Mouse (Mus musculus): ENCODE measurements around the gene Cyp19a1. TPM values are rescaled to one million over a fixed set of nuclear protein-coding genes. Genes with fewer than 3 reads are reported as not detected.

Cyp19a1 gene
- polyA plus RNA-seq, 1 experiment from 2014 or later: not detected

- H3K4me2 ChIP-seq (ENCODE audit: low read depth, low read length): no peak overlapping the region
- no peaks in the 10 kb centered on the region for H3K27me3 ChIP-seq (ENCODE audit: control insufficient read depth, insufficient read depth, low read length)
- H3K4me1 ChIP-seq (ENCODE audit: control insufficient read depth, insufficient read depth, low read length): no peaks in the 10 kb centered on the region
- H3K27ac ChIP-seq (ENCODE audit: low read length): no peak overlapping the region
- WGBS: 66% methylated on average over 5 of the region's 5 CpGs
- no peak for ATAC-seq (ENCODE audit: insufficient read depth, low FRiP score)
- H3K9ac ChIP-seq (ENCODE audit: low read length): no peak overlapping the region
- H3K36me3 ChIP-seq (ENCODE audit: control insufficient read depth, insufficient read depth, low read length): no peaks in the 10 kb centered on the region
- no peak overlapping the region for H3K4me3 ChIP-seq (replicated peaks; ENCODE audit: low read length)
- H3K9me3 ChIP-seq (replicated peaks; ENCODE audit: control insufficient read depth, low read length): no peaks in the 10 kb centered on the region
Observed at GRCm38 (mm10) chr9:54194790-54195189, 73.1 kb downstream of the Cyp19a1 start.

- WGBS: 84% methylated on average over 3 of the region's 3 CpGs
- no peak for ATAC-seq (ENCODE audit: insufficient read depth, low FRiP score)
- H3K4me3 ChIP-seq (replicated peaks; ENCODE audit: low read length): no peak overlapping the region
- no peak overlapping the region for H3K27ac ChIP-seq (ENCODE audit: low read length)
- H3K9ac ChIP-seq (ENCODE audit: low read length): no peak overlapping the region
- H3K4me2 ChIP-seq (ENCODE audit: low read depth, low read length): no peak overlapping the region
- no peaks in the 10 kb centered on the region for H3K36me3 ChIP-seq (ENCODE audit: control insufficient read depth, insufficient read depth, low read length)
- H3K4me1 ChIP-seq (ENCODE audit: control insufficient read depth, insufficient read depth, low read length): no peaks in the 10 kb centered on the region
- no peaks in the 10 kb centered on the region for H3K9me3 ChIP-seq (replicated peaks; ENCODE audit: control insufficient read depth, low read length)
- H3K27me3 ChIP-seq (ENCODE audit: control insufficient read depth, insufficient read depth, low read length): no peaks in the 10 kb centered on the region
Observed at GRCm38 (mm10) chr9:54191435-54191834, 76.5 kb downstream of the Cyp19a1 start.

GRCm38 (mm10) chr9:54182484-54182883 is 85.4 kb downstream of the Cyp19a1 start:
- Histone ChIP-seq H3K9me3 (replicated peaks; ENCODE audit: control insufficient read depth, low read length) (no peaks in the 10 kb centered on the region), H3K4me1 (ENCODE audit: control insufficient read depth, insufficient read depth, low read length) (no peaks in the 10 kb centered on the region), H3K27ac (ENCODE audit: low read length) (no peak overlapping the region), H3K36me3 (ENCODE audit: control insufficient read depth, insufficient read depth, low read length) (no peaks in the 10 kb centered on the region), H3K4me2 (ENCODE audit: low read depth, low read length) (no peak overlapping the region), H3K9ac (ENCODE audit: low read length) (no peak overlapping the region), H3K4me3 (replicated peaks; ENCODE audit: low read length) (no peak overlapping the region), H3K27me3 (ENCODE audit: control insufficient read depth, insufficient read depth, low read length) (no peaks in the 10 kb centered on the region)
- no peak for ATAC-seq (ENCODE audit: insufficient read depth, low FRiP score)
- 79% methylated on average over 7 of the region's 7 CpGs for WGBS

DNA sequence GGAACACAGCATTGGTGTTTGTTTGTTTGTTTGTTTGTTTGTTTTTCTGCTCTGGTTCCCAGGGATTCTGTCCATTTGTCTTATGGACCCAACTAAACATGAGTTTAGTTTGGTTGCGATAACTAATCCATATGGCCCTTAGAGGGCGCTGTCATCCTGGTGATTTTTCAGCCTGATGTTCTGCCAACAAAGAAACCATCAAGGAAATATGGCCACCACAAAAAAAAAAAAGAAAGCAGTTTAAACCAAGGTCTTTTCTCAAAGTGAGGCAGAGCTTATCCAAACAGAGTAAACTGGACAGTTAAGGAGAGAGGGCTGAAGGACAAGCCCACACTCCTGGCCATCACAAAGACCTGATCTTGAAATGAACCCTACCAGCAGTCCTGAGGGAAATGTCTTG is 86.6 kb downstream of the Cyp19a1 start:
- no peaks in the 10 kb centered on the region for H3K27me3 ChIP-seq (ENCODE audit: control insufficient read depth, insufficient read depth, low read length)
- H3K9ac ChIP-seq (ENCODE audit: low read length): no peak overlapping the region
- H3K27ac ChIP-seq (ENCODE audit: low read length): no peak overlapping the region
- H3K4me3 ChIP-seq (replicated peaks; ENCODE audit: low read length): no peak overlapping the region
- ATAC-seq (ENCODE audit: insufficient read depth, low FRiP score): no peak
- no peaks in the 10 kb centered on the region for H3K4me1 ChIP-seq (ENCODE audit: control insufficient read depth, insufficient read depth, low read length)
- 13% methylated on average over 2 of the region's 2 CpGs for WGBS
- H3K4me2 ChIP-seq (ENCODE audit: low read depth, low read length): no peak overlapping the region
- H3K9me3 ChIP-seq (replicated peaks; ENCODE audit: control insufficient read depth, low read length): no peaks in the 10 kb centered on the region
- H3K36me3 ChIP-seq (ENCODE audit: control insufficient read depth, insufficient read depth, low read length): no peaks in the 10 kb centered on the region

DNA sequence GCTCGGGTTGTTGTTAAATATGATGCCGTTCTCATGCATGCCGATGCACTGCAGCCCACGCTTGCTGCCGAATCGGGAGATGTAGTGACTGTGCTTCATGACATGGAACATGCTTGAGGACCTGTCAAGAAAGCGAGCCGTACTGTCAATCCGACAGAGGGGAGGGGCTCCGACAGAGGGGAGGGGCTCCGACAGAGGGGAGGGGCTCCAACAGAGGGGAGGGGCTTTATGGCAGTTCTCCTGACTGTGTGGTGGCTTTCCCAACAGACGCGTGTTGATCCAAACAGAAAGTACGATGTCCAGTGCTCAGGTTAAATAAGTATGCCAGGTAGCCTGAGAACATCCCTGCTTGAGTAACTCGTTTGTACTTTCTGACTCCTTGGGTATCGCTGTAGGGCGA is 87.7 kb downstream of the Cyp19a1 start:
- no peak for ATAC-seq (ENCODE audit: insufficient read depth, low FRiP score)
- H3K36me3 ChIP-seq (ENCODE audit: control insufficient read depth, insufficient read depth, low read length): no peaks in the 10 kb centered on the region
- 76% methylated on average over 17 of the region's 17 CpGs for WGBS

DNA sequence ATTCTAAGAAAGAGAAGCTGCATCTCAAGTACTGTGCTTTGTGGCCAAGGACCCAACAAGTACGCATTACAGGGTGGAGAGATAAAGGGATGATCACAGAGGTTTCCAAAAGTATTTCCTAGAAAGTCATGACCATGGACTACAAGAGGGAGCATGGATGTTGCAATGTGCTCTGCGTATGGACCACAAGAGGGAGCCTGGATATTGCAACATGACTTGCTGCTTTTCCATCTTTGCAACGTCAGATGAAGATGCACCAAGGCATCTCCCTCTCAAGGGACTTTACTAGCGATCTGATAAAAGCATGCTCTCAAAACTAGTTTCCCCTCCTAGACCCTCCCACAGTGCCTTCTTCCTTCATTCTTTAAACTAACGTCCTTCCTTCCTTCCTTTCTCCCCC is 98.4 kb downstream of the Cyp19a1 start:
- Histone ChIP-seq H3K27me3 (ENCODE audit: control insufficient read depth, insufficient read depth, low read length) (no peaks in the 10 kb centered on the region), H3K27ac (ENCODE audit: low read length) (no peak overlapping the region), H3K4me3 (replicated peaks; ENCODE audit: low read length) (no peak overlapping the region), H3K36me3 (ENCODE audit: control insufficient read depth, insufficient read depth, low read length) (no peaks in the 10 kb centered on the region), H3K4me1 (ENCODE audit: control insufficient read depth, insufficient read depth, low read length) (no peaks in the 10 kb centered on the region), H3K4me2 (ENCODE audit: low read depth, low read length) (no peak overlapping the region), H3K9me3 (replicated peaks; ENCODE audit: control insufficient read depth, low read length) (no peaks in the 10 kb centered on the region), H3K9ac (ENCODE audit: low read length) (no peak overlapping the region)
- no peak for ATAC-seq (ENCODE audit: insufficient read depth, low FRiP score)
- WGBS: 45% methylated on average over 5 of the region's 5 CpGs

More for the DNA sequence above, 87.7 kb downstream of the Cyp19a1 start:
- no peak overlapping the region for H3K4me2 ChIP-seq (ENCODE audit: low read depth, low read length)
- no peaks in the 10 kb centered on the region for H3K27me3 ChIP-seq (ENCODE audit: control insufficient read depth, insufficient read depth, low read length)
- H3K27ac ChIP-seq (ENCODE audit: low read length): no peak overlapping the region
- no peak overlapping the region for H3K4me3 ChIP-seq (replicated peaks; ENCODE audit: low read length)
- no peak overlapping the region for H3K9ac ChIP-seq (ENCODE audit: low read length)
- no peaks in the 10 kb centered on the region for H3K4me1 ChIP-seq (ENCODE audit: control insufficient read depth, insufficient read depth, low read length)
- no peaks in the 10 kb centered on the region for H3K9me3 ChIP-seq (replicated peaks; ENCODE audit: control insufficient read depth, low read length)

DNA sequence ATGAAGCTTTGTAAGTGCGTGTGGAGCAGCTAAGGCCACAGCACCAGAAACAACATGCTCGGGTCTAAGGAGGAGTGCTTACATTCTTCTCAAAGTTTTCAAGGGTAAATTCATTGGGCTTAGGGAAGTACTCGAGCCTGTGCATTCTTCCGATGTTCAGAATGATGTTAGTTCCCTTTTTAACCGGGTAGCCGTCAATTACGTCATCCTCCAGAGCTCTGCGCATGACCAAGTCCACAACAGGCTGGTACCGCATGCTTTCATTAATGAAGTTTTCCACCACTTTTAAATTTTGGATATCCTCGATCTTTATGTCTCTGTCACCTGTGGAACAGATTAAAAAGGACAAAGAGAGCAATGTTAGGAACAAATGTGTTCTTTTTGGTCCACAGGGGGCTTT is 99.5 kb downstream of the Cyp19a1 start:
- 83% methylated on average over 10 of the region's 10 CpGs for WGBS
- H3K4me3 ChIP-seq (replicated peaks; ENCODE audit: low read length): no peak overlapping the region
- no peaks in the 10 kb centered on the region for H3K9me3 ChIP-seq (replicated peaks; ENCODE audit: control insufficient read depth, low read length)
- H3K27ac ChIP-seq (ENCODE audit: low read length): no peak overlapping the region
- no peak for ATAC-seq (ENCODE audit: insufficient read depth, low FRiP score)
- H3K4me1 ChIP-seq (ENCODE audit: control insufficient read depth, insufficient read depth, low read length): no peaks in the 10 kb centered on the region
- no peaks in the 10 kb centered on the region for H3K27me3 ChIP-seq (ENCODE audit: control insufficient read depth, insufficient read depth, low read length)
- H3K36me3 ChIP-seq (ENCODE audit: control insufficient read depth, insufficient read depth, low read length): no peaks in the 10 kb centered on the region
- no peak overlapping the region for H3K9ac ChIP-seq (ENCODE audit: low read length)
- no peak overlapping the region for H3K4me2 ChIP-seq (ENCODE audit: low read depth, low read length)

DNA sequence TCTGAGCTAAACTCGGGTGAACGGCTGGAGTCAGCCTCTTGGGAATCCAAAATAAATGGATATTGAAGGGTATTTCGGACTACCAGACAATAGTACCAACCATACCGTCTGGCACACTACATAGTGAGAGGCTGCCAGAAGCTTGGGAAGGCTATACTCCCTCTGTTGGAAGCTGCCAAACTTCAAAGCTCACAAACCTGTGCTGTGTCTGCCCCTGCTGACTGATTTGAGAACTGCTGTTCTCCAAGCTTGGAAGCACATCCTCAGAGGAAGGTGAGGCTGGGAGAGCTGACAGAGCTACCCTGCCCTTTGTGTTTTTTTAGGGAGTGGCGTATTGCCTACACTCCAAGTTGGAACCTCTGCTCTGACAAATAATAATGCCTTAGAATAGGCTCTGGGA is 104.8 kb downstream of the Cyp19a1 start:
- Histone ChIP-seq H3K9me3 (replicated peaks; ENCODE audit: control insufficient read depth, low read length) (no peaks in the 10 kb centered on the region), H3K4me2 (ENCODE audit: low read depth, low read length) (no peak overlapping the region), H3K9ac (ENCODE audit: low read length) (no peak overlapping the region), H3K4me3 (replicated peaks; ENCODE audit: low read length) (no peak overlapping the region), H3K36me3 (ENCODE audit: control insufficient read depth, insufficient read depth, low read length) (no peaks in the 10 kb centered on the region), H3K4me1 (ENCODE audit: control insufficient read depth, insufficient read depth, low read length) (no peaks in the 10 kb centered on the region), H3K27me3 (ENCODE audit: control insufficient read depth, insufficient read depth, low read length) (no peaks in the 10 kb centered on the region), H3K27ac (ENCODE audit: low read length) (no peak overlapping the region)
- 78% methylated on average over 5 of the region's 5 CpGs for WGBS
- no peak for ATAC-seq (ENCODE audit: insufficient read depth, low FRiP score)

GRCm38 (mm10) chr9:54153679-54154078 is 114.2 kb downstream of the Cyp19a1 start:
- H3K9me3 ChIP-seq (replicated peaks; ENCODE audit: control insufficient read depth, low read length): no peaks in the 10 kb centered on the region
- H3K27ac ChIP-seq (ENCODE audit: low read length): no peak overlapping the region
- no peak overlapping the region for H3K9ac ChIP-seq (ENCODE audit: low read length)
- no peak for ATAC-seq (ENCODE audit: insufficient read depth, low FRiP score)
- 77% methylated on average over 5 of the region's 5 CpGs for WGBS
- no peaks in the 10 kb centered on the region for H3K27me3 ChIP-seq (ENCODE audit: control insufficient read depth, insufficient read depth, low read length)
- no peaks in the 10 kb centered on the region for H3K4me1 ChIP-seq (ENCODE audit: control insufficient read depth, insufficient read depth, low read length)
- no peaks in the 10 kb centered on the region for H3K36me3 ChIP-seq (ENCODE audit: control insufficient read depth, insufficient read depth, low read length)
- no peak overlapping the region for H3K4me2 ChIP-seq (ENCODE audit: low read depth, low read length)
- no peak overlapping the region for H3K4me3 ChIP-seq (replicated peaks; ENCODE audit: low read length)

DNA sequence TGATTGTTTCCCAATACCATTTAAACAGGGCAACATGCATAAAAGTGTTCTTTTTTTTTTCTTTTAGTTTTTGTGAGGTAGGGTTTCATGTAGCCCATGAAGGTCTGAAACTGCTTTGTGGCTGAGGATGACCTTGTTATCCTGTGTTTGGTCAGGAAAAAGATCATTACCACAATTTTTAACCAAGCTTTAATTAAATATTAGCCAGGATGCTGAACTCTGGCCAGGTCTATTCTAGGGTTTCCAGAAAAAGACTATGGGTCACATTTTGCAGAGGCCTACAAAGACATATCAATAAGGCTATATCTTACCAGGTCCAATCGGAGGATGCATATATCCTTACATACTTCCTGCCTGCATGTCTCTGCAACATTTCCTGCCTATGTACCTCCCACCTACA is 128.7 kb downstream of the Cyp19a1 start:
- H3K9ac ChIP-seq (ENCODE audit: low read length): no peak overlapping the region
- no peaks in the 10 kb centered on the region for H3K27me3 ChIP-seq (ENCODE audit: control insufficient read depth, insufficient read depth, low read length)
- H3K4me2 ChIP-seq (ENCODE audit: low read depth, low read length): no peak overlapping the region
- H3K4me3 ChIP-seq (replicated peaks; ENCODE audit: low read length): no peak overlapping the region
- no peaks in the 10 kb centered on the region for H3K9me3 ChIP-seq (replicated peaks; ENCODE audit: control insufficient read depth, low read length)
- no peaks in the 10 kb centered on the region for H3K36me3 ChIP-seq (ENCODE audit: control insufficient read depth, insufficient read depth, low read length)
- no peak for ATAC-seq (ENCODE audit: insufficient read depth, low FRiP score)
- no peak overlapping the region for H3K27ac ChIP-seq (ENCODE audit: low read length)
- no peaks in the 10 kb centered on the region for H3K4me1 ChIP-seq (ENCODE audit: control insufficient read depth, insufficient read depth, low read length)
- 76% methylated on average over 1 of the region's 1 CpGs for WGBS

All from stomach, embryonic 16.5 days (tissue).